Mouse (Mus musculus): ENCODE results near the gene Fam169b.

Gene Fam169b

GRCm38 (mm10) chr7:68386767-68387166 lies 113.1 kb downstream of the Fam169b start:
- ChIA-PET POLR2A (no interaction called here), CTCF (no interaction called here)

- ChIA-PET POLR2A (interaction anchor here in 1 of 4 experiments (0.7 kb wide), 1 partner anchor 135 kb away, joined by 6 read pairs; no protein-coding TSS in a partner anchor), CTCF (no interaction called here)
Measured at GRCm38 (mm10) chr7:68395707-68396333, 122.2 kb downstream of the Fam169b start.

- POLR2A ChIA-PET, result no interaction called here
- CTCF ChIA-PET, result no interaction called here
Measured at GRCm38 (mm10) chr7:68400516-68400915, 126.9 kb downstream of the Fam169b start.

- POLR2A ChIA-PET, result no interaction called here
- CTCF ChIA-PET, result no interaction called here
Measured at GRCm38 (mm10) chr7:68408611-68409010, 135.0 kb downstream of the Fam169b start.

Data from embryonic stem cell, embryonic (primary cell).